In the genomic region with DNA sequence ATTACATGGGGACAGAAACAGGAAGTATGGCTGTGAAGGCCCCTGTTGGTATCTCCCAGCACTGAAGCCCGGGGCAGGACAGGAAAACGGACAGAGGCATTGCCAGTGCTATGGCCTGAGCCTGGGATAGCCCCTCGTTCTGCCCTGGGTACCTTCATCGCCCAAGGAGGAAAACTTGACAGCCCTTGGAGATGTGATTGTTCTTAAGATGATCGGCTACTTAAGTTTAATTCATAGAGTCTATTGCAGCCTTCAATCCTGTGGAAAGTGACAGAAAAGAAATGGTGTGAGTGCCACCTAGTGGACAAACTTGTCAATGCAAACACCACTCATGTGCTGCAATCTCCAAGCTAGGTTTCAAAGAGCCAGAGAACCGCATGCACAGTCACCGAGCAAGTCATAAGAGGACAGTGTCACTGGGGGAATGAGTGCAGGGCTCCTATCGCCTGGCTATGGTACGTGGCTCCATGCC, we compare ENCODE assay signal across 8 mouse cellular contexts.
A peak's percentile ranks its signal among the peaks of the same experiment; 100 is the strongest.
DNase-seq lines count a peak whose midpoint lies in the region; ATAC-seq and TF ChIP-seq lines count a peak whose summit lies in the region.

No protein-coding gene starts in this region.

- TF ChIP-seq CTCF in liver, postnatal 0 days (IDR thresholded peaks at IDR 0.05; ENCODE audit: low read depth): peak; percentile 93
- TF ChIP-seq CTCF in testis, adult 2 months (IDR thresholded peaks at IDR 0.05; ENCODE audit: control insufficient read depth, insufficient read depth, insufficient replicate concordance, low read depth, low read length): peak; percentile 29; the same call in 1 of the 2 replicates

- H3K9ac ChIP-seq in liver, postnatal 0 days (replicated peaks): no peak overlapping the region
- no peak overlapping the region for H3K9ac ChIP-seq in neural tube, embryonic 14.5 days (replicated peaks; ENCODE audit: low read depth, low read length)

- H3K4me3 ChIP-seq in liver, postnatal 0 days (ENCODE audit: low read depth, low read length): no peak overlapping the region
- H3K4me3 ChIP-seq in neural tube, embryonic 14.5 days (ENCODE audit: low read depth, low read length): no peak overlapping the region
- H3K4me3 ChIP-seq in testis, adult 2 months (ENCODE audit: control insufficient read depth, low read depth, low read length): no peak overlapping the region

- 14% methylated on average over 9 of the region's 9 CpGs for WGBS in liver, postnatal 0 days (ENCODE audit: insufficient replicate concordance)
- 23% methylated on average over 9 of the region's 9 CpGs for WGBS in neural tube, embryonic 14.5 days

- no peaks in the 10 kb centered on the region for H3K36me3 ChIP-seq in liver, postnatal 0 days (replicated peaks; ENCODE audit: insufficient read depth, low read length)
- no peaks in the 10 kb centered on the region for H3K36me3 ChIP-seq in neural tube, embryonic 14.5 days (ENCODE audit: control insufficient read depth, insufficient read depth, low read length)
- H3K36me3 ChIP-seq in testis, adult 2 months (ENCODE audit: control insufficient read depth, insufficient read depth, low read length): no peaks in the 10 kb centered on the region

- H3K9me3 ChIP-seq in liver, postnatal 0 days (ENCODE audit: low read length): no peaks in the 10 kb centered on the region
- H3K9me3 ChIP-seq in neural tube, embryonic 14.5 days (ENCODE audit: control insufficient read depth, low read length): no peaks in the 10 kb centered on the region

- ATAC-seq in erythroblast, adult 5-6 weeks (replicated peaks; ENCODE audit: low FRiP score, poor library complexity, severe bottlenecking): 0 out of 2 replicates have a peak, but pooled peaks have one; percentile 64
- 0 out of 2 replicates have a peak, but pooled peaks have one; percentile 29 for ATAC-seq in liver, postnatal 0 days
- peak; percentile 69; the same call in 1 of the 2 replicates for ATAC-seq in neural tube, embryonic 14.5 days (ENCODE audit: low read depth)

- H3K27ac ChIP-seq in liver, postnatal 0 days (ENCODE audit: low read depth): no peak overlapping the region
- no peak overlapping the region for H3K27ac ChIP-seq in neural tube, embryonic 14.5 days (ENCODE audit: low read depth, low read length)
- no peak overlapping the region for H3K27ac ChIP-seq in testis, adult 2 months (ENCODE audit: control insufficient read depth, insufficient read depth, low read depth, low read length)

- TF ChIP-seq POLR2A in testis, adult 2 months (IDR thresholded peaks at IDR 0.05; ENCODE audit: control insufficient read depth, low read depth, low read length): no peak

- no peaks in the 10 kb centered on the region for H3K27me3 ChIP-seq in liver, postnatal 0 days (ENCODE audit: insufficient read depth, low read length)
- no peaks in the 10 kb centered on the region for H3K27me3 ChIP-seq in neural tube, embryonic 14.5 days (ENCODE audit: control insufficient read depth, insufficient read depth, low read length)
- no peaks in the 10 kb centered on the region for H3K27me3 ChIP-seq in testis, adult 2 months (ENCODE audit: control insufficient read depth, insufficient read depth, low read length)

- intact Hi-C loops in heart, postnatal 36 days (cut with DNase I): loop anchor here (1.0 kb wide), 1 partner anchor 90 kb away; no protein-coding TSS in a partner anchor

- DNase-seq in ES-CJ7 (ENCODE audit: low read depth, low spot score): peak; percentile 74
- peak; percentile 94 for DNase-seq in brain, adult 2 months (ENCODE audit: low read depth, low spot score)
- peak; percentile 80 to 82 for DNase-seq in heart, postnatal 36 days
- peak; percentile 81 to 84 for DNase-seq in kidney, postnatal 4 days
- DNase-seq in liver, postnatal 0 days: peak; percentile 79

- no peak for TF ChIP-seq EP300 in liver, postnatal 0 days (IDR thresholded peaks at IDR 0.05; ENCODE audit: low read depth)

- H3K4me2 ChIP-seq in liver, postnatal 0 days (ENCODE audit: low read depth, low read length): 0 out of 2 replicates have a peak overlapping the region, but pooled peaks have one; percentile 16
- no peak overlapping the region for H3K4me2 ChIP-seq in neural tube, embryonic 14.5 days (ENCODE audit: low read depth, low read length)

- 0 out of 2 replicates have a peak, but pooled peaks cover 2% of the 10 kb centered on the region for H3K4me1 ChIP-seq in liver, postnatal 0 days (ENCODE audit: insufficient read depth)
- no peaks in the 10 kb centered on the region for H3K4me1 ChIP-seq in neural tube, embryonic 14.5 days (ENCODE audit: control insufficient read depth, insufficient read depth, low read length)
- H3K4me1 ChIP-seq in testis, adult 2 months (ENCODE audit: control insufficient read depth, insufficient read depth, low read length): no peaks in the 10 kb centered on the region
